Mouse (Mus musculus) stomach, postnatal 0 days (tissue): ENCODE measurements around the gene Wdr25. TPM values are rescaled to one million over a fixed set of nuclear protein-coding genes. Genes with fewer than 3 reads are reported as not detected.
A peak's percentile ranks its signal among the peaks of the same experiment; 100 is the strongest.

Experiments
- ATAC-seq: fragments of 200-750 bp; cut with Nextera tagmentation; 2 replicates; pipeline ENCODE4 v1.8.0; 2017; ENCODE audit not compliant: low FRiP score, low TSS enrichment
- DNase-seq: peaks from one replicate; pipeline ENCODE4 v3.0.0-alpha.2; 2016; ENCODE audit warnings: low spot score
- H3K27ac ChIP-seq: fragments of 300-500 bp; sonication (generic); replicated peaks from 2 replicates; pipeline ENCODE4 v1.5.1; 2014; ENCODE audit warnings: mild to moderate bottlenecking, control low read depth
- H3K27me3 ChIP-seq: fragments of 300-500 bp; sonication (generic); 2 replicates; pipeline ENCODE4 v1.6.1; 2014; ENCODE audit warnings: low read length; ENCODE audit not compliant: control insufficient read depth, insufficient read depth
- H3K36me3 ChIP-seq: fragments of 300-500 bp; sonication (generic); 2 replicates; pipeline ENCODE4 v1.6.1; 2014; ENCODE audit warnings: low read length, mixed read lengths; ENCODE audit not compliant: control insufficient read depth, insufficient read depth
- H3K4me1 ChIP-seq: fragments of 300-500 bp; sonication (generic); replicated peaks from 2 replicates; pipeline ENCODE4 v1.6.1; 2014; ENCODE audit warnings: antibody characterized with exemption; ENCODE audit not compliant: control insufficient read depth, insufficient read depth
- H3K4me2 ChIP-seq: fragments of 300-500 bp; sonication (generic); replicated peaks from 2 replicates; pipeline ENCODE4 v1.6.1; 2014; ENCODE audit warnings: low read depth, mild to moderate bottlenecking, control low read depth, moderate library complexity
- H3K4me3 ChIP-seq: fragments of 300-500 bp; sonication (generic); 2 replicates; pipeline ENCODE4 v1.5.1; 2014; ENCODE audit warnings: low read depth, low read length, control low read depth
- H3K9ac ChIP-seq: fragments of 300-500 bp; sonication (generic); 2 replicates; pipeline ENCODE4 v1.6.1; 2014; ENCODE audit warnings: mild to moderate bottlenecking, low read length, control low read depth, mixed read lengths
- H3K9me3 ChIP-seq: fragments of 300-500 bp; sonication (generic); 2 replicates; pipeline ENCODE4 v1.6.1; 2016; ENCODE audit warnings: low read length; ENCODE audit not compliant: control insufficient read depth
- CTCF ChIP-seq: IDR thresholded peaks from 2 replicates; pipeline ENCODE4 v1.5.1; 2016; ENCODE audit warnings: antibody characterized with exemption, low read depth, mild to moderate bottlenecking, moderate library complexity
- EP300 ChIP-seq: optimal IDR thresholded peaks from 2 replicates; pipeline ENCODE3; 2016; ENCODE audit warnings: antibody characterized with exemption
- WGBS: fragments of 180-500 bp; shearing (Covaris S2); extraction: QIAGEN DNeasy Blood & Tissue Kit; methylation state at CpG from one replicate; pipeline ENCODE4 v1.1.7; 2014; 5-methylcytosine and 5-hydroxymethylcytosine counted together
- polyA plus RNA-seq: library from polyadenylated mRNA; unstranded; fragments of >200 nt; fragmentation: Nextera tagmentation; extraction: Ambion mirVana; gene quantifications from 2 replicates; pipeline ENCODE4 v1.2.1, GENCODE M21; 2015

Wdr25 gene
- polyA plus RNA-seq, 1 experiment from 2014 or later = 3.9 TPM

- no peak for DNase-seq
- Histone ChIP-seq H3K27ac (no peak overlapping the region), H3K36me3 (peaks cover 14% of the 10 kb centered on the region; the same call in 1 of the 2 replicates), H3K4me2 (no peak overlapping the region), H3K9me3 (no peaks in the 10 kb centered on the region), H3K9ac (no peak overlapping the region), H3K4me3 (no peak overlapping the region), H3K4me1 (no peaks in the 10 kb centered on the region), H3K27me3 (no peaks in the 10 kb centered on the region)
- ATAC-seq = no peak
- 85% methylated on average over 2 of the region's 2 CpGs for WGBS
- TF ChIP-seq EP300 (no peak), CTCF (peak; percentile 56)
Observed at GRCm38 (mm10) chr12:108869575-108869974, 23.9 kb upstream of the Wdr25 start.

DNA sequence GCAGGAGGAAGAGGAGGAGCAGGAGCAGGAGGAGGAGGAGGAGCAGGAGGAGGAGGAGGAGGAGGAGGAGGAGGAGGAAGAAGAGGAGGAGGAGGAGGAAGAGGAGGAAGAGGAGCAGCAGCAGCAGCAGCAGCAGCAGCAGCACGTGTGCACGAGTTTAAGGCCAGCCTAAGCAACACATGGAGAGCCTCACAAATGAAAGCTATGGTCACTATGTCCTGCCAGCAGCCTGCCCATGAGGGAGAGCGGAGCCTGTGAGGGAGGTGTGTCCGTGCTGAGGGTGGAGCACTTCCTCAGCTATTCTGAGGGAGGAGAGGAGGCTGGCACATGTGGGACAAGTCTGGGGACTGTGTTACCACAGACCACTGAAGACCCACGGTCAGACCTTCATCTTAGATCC lies 20.3 kb upstream of the Wdr25 start:
- Histone ChIP-seq H3K4me3 (no peak overlapping the region), H3K36me3 (peaks cover 17% of the 10 kb centered on the region), H3K4me2 (no peak overlapping the region), H3K9me3 (no peaks in the 10 kb centered on the region), H3K4me1 (no peaks in the 10 kb centered on the region), H3K27ac (no peak overlapping the region), H3K27me3 (no peaks in the 10 kb centered on the region), H3K9ac (no peak overlapping the region)
- DNase-seq = no peak
- 79% methylated on average over 5 of the region's 5 CpGs for WGBS
- TF ChIP-seq CTCF = no peak
- TF ChIP-seq EP300 = no peak
- no peak for ATAC-seq

DNA sequence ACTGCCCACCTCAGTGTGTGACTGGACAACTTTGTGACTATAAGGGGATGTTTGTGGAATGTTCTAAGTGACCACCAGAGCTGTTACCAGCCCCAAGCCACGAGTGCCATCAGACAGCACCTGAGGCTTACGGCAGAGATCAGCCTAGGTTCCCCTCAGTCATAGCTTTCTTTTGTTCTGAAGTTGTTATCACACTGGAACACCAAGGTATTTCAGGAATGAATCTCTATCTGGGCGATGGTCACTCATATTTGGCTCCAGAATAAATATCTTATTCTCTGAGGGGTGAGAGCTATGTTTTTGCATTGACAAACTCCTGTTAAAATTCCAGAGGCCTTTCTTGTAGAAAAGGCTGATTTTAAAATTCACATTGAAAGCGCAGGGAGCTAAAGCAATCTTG lies 14.3 kb upstream of the Wdr25 start:
- DNase-seq = no peak
- Histone ChIP-seq H3K9ac (no peak overlapping the region), H3K27ac (no peak overlapping the region), H3K4me2 (no peak overlapping the region), H3K27me3 (no peaks in the 10 kb centered on the region), H3K4me1 (no peaks in the 10 kb centered on the region), H3K36me3 (peaks cover 11% of the 10 kb centered on the region), H3K9me3 (no peaks in the 10 kb centered on the region), H3K4me3 (no peak overlapping the region)
- 75% methylated on average over 4 of the region's 4 CpGs for WGBS
- TF ChIP-seq EP300 (no peak), CTCF (no peak)
- ATAC-seq = no peak

- WGBS = 64% methylated on average over 5 of the region's 5 CpGs
- Histone ChIP-seq H3K36me3 (peaks cover 4% of the 10 kb centered on the region), H3K27ac (peak overlapping the region; percentile 87), H3K9ac (no peak overlapping the region), H3K4me3 (no peak overlapping the region), H3K4me2 (no peak overlapping the region), H3K4me1 (no peaks in the 10 kb centered on the region), H3K27me3 (no peaks in the 10 kb centered on the region), H3K9me3 (no peaks in the 10 kb centered on the region)
- DNase-seq (peak; percentile 76), ATAC-seq (peak; percentile 92)
- TF ChIP-seq CTCF (no peak), EP300 (no peak)
Observed at GRCm38 (mm10) chr12:108880606-108881005, 12.8 kb upstream of the Wdr25 start.

GRCm38 (mm10) chr12:108881192-108881591 lies 12.2 kb upstream of the Wdr25 start:
- Histone ChIP-seq H3K4me3 (no peak overlapping the region), H3K27ac (peak overlapping the region; percentile 87), H3K4me1 (no peaks in the 10 kb centered on the region), H3K27me3 (no peaks in the 10 kb centered on the region), H3K36me3 (peaks cover 4% of the 10 kb centered on the region; the same call in 1 of the 2 replicates), H3K9me3 (no peaks in the 10 kb centered on the region), H3K4me2 (no peak overlapping the region), H3K9ac (no peak overlapping the region)
- TF ChIP-seq EP300 (no peak), CTCF (no peak)
- WGBS = 60% methylated on average over 3 of the region's 3 CpGs
- peak; percentile 61 for DNase-seq
- ATAC-seq = peak; percentile 88

- Histone ChIP-seq H3K27me3 (no peaks in the 10 kb centered on the region), H3K36me3 (peaks cover 15% of the 10 kb centered on the region; the same call in 1 of the 2 replicates), H3K4me1 (no peaks in the 10 kb centered on the region), H3K27ac (no peak overlapping the region), H3K9me3 (no peaks in the 10 kb centered on the region), H3K4me2 (no peak overlapping the region), H3K4me3 (no peak overlapping the region), H3K9ac (no peak overlapping the region)
- TF ChIP-seq CTCF = no peak
- TF ChIP-seq EP300 = no peak
- WGBS = 88% methylated on average over 8 of the region's 8 CpGs
- DNase-seq (no peak), ATAC-seq (no peak)
Observed at GRCm38 (mm10) chr12:108882776-108883175, 10.7 kb upstream of the Wdr25 start.
